Mouse (Mus musculus): ENCODE measurements around the gene Arfip2.
A peak's percentile ranks its signal among the peaks of the same experiment; 100 is the strongest.

The Arfip2 gene

DNA sequence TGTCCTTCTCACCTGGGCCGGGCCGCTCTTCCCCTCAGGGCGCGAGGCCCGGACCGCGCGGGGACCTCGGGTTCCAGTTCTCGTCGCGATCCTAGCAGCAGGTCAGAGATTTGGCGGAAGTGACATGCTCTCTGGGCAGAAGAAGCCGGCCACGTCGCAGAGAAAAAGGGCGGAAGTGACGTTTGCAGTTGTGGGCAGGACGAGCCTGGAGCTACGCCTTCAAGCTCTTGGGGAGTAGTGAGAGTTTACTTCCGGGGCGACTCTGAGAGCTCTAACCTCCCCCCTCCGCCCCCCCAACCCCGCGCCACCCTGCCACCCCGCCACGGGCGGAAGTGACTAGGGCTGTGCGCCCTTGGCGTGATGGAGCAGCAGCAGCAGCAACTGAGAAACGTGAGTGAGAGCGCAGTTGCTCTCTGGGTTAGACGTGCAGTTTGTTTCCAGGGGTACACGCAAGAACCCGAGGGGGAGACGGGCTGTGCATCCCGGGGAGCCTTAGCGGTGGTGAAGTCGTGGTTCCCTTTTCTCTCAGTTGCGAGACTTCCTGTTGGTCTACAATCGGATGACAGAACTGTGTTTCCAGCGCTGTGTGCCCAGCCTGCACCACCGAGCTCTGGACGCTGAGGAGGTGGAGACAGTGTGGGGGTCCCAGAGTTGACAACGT is at the start of gene Arfip2, which contains the start of gene Gm45799:
Gene Arfip2, minus strand, starts transcription at position 184 of the 661 bp plus-strand sequence.
Gene Gm45799, plus strand, starts transcription at position 320 of the 661 bp plus-strand sequence.
- peak; percentile 98 for DNase-seq (ENCODE audit: low read depth, low spot score)

DNA sequence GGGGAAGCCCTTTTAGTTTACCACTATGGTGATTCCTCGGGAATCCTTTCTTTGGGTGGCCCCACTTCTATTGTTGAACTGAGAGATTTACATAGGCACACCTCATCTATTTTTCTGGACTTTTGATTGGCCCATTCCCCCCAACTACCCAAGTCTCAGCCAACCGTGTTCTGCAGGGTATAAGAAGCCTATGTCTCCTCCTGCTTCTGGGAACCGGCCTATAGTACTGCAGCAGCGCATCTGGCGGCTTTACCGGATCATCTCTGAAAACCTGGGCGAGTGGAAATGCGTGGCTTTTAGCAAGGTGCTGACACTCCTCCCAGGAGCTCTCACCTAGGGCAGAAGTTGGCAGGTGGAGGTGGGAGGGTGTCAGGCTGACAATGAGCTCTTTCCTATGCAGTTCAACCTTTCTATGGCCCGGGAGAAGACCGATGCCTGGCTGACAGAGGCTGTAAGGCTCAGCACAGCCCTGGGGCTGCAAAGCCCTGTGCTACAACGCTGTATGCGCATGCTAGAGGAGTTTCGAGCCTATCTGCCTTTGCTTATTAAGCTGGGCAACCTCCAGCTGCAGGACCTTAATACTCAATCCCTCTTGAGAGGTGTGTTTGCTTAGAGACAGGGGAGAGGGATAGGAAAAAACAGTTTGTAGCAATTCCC is 45.5 kb upstream of the Arfip2 start:
- DNase-seq (ENCODE audit: low read depth, low spot score), result no peak

DNA sequence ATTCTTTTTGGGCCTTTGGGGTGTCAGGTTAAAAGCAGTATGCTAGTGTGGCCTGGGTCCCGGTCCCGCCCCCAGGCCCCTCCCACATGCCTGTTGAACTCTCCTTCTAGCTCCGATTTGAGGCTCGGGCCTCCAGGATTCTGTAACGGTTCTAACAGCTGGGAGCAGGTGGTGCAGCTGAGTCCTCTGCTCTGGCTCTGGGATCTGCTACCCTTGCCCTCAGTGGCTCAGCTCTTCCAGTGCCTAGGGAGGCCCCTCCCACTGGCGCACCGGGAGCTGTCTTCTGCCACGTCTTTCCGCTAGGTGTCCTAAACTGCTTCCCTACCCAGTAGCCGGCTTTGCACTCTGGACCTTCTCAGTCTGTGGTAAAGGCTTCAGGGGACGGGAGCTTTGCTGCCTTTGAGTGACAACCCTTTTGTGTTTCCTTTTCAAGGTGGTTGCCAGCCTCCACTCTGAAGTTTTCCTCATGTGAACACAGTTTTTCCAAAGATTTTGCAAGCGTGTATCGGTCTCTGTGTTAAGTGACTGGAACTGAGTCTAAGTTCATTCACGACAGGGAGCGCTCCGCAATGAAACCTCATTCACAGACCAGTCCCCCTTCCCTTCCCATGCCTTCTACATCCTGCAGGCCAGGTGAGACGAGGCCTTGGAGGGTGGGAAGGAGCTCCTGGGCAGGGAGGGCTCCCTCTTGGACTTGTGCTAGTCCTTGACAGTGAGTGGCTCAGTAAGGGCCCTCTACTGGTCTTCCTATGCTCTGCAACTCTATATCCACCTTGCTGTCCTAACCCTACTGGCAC is 10.6 kb upstream of the Arfip2 start, which contains the start of gene Dnhd1:
Gene Dnhd1, plus strand, starts transcription at position 189 of the 797 bp plus-strand sequence.
- DNase-seq (ENCODE audit: low read depth, low spot score), result peak; percentile 41

DNA sequence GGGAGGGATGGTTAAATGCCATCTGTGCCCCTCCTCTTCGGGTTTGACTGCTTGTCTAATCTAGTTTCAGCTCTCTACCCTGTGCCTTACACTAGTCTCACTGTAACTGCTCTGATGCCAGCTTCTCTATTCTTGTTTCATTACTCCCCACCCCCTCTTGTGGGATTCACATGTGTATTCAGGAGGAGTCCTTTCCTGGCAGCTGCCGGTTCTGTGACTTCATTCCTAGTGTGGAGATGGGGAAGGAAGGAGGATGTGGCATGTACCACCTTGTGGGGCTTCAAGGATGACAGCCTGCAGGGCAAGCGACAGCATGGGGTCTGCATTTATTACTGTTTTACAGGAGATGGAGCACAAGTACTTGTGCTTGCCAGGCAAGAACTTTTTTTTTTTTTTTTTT is 1.7 kb upstream of the Arfip2 start:
- no peak for DNase-seq (ENCODE audit: low read depth, low spot score)

DNA sequence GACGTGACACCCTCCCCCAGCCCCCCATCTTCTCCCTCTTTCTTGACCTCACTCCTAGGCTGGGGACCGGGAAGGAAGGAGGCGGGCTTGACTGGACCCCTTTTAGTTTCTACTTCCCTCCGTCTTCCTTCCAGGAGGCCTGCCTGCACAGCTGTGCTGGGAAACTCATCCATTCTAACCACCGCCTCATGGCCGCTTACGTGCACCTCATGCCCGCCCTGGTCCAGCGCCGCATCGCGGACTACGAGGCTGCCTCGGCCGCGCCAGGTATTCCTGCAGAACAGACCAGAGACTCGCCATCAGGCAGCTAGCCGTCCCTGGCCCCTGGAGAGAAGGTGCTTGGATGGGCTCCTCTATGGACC is 659 bp upstream of the Arfip2 start:
- no peak for DNase-seq (ENCODE audit: low read depth, low spot score)

DNA sequence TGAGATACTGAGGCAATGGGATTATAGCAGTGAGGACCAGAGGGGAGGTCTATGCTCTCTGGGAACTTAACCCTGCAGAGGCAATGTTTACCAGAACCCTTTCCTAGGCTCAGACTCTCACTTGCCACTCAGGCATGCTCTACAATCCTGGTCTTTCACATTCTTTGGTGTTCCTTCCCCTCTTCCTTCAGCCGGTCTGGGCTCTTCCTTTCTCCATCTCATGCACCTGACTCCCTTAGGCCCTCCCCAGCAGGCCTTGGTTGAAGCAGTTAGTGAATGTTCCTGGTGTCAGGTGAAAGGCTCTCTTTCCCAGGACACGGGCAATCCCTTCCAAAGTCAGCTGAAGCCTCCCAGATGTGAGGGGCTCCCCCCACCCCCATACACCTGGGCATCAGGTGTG is 460 bp downstream of the Arfip2 start, which contains the start of gene Timm10b:
Gene Timm10b, plus strand, starts transcription at position 301 of the 400 bp plus-strand sequence.
- DNase-seq (ENCODE audit: low read depth, low spot score), result no peak

DNA sequence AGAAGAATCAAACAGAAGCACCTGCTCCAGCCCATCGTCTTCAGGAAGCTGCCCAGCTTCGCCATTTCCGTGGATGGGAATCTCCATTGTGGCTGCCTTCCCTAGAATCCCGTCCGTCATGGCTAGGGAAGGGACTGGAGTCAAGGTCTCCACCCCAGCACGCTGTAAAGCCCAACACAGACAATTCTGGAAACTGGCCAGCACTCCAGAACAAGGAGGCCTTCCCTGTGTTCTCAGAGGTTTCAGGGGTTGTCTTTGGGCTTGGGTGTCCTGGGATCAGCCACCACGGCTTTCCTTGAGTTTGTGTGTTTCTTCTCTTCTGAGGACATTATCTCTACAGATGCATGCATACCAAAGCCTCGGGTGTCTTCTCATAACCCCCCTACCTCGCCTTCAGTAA is 912 bp downstream of the Arfip2 start:
- no peak for DNase-seq (ENCODE audit: low read depth, low spot score)

DNA sequence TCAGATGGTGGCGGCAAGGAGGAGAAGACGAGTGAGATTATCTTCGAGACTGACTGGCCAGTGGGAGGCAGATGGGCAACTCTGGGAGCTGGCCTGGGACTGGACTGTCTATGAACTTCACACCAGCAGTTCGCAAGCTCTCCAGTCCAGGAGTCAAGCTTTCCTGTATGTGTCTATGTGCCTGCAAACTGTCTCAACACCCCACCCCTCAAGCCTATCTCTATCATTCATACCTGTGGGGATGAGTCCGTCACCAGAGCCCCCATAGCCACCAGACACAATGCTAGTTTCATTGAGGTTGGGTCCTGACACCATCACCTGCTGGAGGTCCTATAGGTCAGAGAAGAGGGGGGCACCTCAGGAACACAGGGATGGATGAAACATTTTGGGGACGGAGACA is 1.4 kb downstream of the Arfip2 start:
- DNase-seq (ENCODE audit: low read depth, low spot score), result no peak

DNA sequence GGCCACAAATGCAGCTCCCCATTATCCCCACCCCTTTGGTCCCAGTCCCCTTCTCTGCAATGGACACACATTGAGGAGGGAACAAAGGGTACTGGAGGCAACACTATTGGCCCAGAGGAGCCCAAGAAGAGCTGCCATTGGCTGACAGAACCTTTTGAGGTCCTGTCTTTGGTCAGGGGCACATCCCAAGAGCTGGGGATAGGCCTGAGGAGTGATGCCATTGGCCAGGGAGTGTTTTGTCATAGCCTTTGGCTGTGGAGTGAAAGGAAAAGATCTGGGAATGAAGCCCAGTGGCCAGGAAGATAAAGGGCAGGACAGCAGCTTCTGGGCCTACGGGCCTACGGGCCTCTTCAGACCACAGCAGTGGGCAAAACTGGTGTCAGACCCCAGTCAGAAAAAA is 4.5 kb downstream of the Arfip2 start:
- DNase-seq (ENCODE audit: low read depth, low spot score), result no peak

DNA sequence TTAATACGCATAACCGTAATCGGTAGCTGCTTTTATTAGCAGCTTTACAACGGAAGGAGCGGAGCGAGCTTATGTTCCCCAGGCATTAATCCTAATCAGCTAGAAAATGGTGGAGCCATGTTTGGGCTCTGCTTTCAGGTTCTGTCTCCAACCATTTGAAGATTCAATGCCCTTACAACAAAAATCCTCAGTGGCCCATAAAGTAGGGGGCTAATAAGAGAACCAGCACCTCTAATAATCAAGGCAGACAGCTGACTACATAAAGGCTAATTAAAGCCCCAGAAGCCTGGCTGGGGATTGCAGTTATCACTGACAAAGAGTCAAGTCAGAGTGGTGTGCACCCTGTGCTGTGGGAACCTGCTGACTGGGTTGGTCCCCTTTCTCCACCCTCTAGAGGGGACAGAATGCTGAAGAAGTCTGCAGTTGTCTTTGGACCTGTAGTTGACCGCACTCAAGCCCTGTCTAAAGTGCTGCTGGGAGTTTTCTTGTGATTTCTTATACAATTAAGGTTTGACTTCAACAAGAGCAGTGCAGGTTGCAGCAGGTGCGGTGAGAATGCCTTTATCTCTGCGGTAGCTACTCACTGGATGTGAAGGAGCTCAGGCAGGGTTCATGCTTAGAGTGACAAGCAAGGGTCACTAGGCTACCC is 5.8 kb downstream of the Arfip2 start:
- DNase-seq (ENCODE audit: low read depth, low spot score), result no peak

DNA sequence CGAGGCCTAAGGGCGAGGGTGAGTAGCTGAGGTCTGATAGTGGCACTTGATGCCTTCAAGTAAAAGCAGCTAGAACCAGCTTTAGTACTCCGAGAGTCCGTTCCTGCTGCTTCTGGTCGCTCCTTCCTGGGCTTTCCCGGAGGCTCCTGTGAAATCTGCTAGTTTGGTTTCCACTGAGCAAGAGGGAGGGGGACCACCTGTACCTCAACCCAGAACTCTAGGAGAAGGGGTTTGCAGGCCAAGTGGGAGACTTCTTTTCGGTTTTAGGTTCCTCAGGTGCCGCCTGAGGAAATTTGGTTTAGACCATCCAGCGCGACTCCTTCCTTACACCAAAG is 6.4 kb downstream of the Arfip2 start:
- DNase-seq (ENCODE audit: low read depth, low spot score), result no peak

DNA sequence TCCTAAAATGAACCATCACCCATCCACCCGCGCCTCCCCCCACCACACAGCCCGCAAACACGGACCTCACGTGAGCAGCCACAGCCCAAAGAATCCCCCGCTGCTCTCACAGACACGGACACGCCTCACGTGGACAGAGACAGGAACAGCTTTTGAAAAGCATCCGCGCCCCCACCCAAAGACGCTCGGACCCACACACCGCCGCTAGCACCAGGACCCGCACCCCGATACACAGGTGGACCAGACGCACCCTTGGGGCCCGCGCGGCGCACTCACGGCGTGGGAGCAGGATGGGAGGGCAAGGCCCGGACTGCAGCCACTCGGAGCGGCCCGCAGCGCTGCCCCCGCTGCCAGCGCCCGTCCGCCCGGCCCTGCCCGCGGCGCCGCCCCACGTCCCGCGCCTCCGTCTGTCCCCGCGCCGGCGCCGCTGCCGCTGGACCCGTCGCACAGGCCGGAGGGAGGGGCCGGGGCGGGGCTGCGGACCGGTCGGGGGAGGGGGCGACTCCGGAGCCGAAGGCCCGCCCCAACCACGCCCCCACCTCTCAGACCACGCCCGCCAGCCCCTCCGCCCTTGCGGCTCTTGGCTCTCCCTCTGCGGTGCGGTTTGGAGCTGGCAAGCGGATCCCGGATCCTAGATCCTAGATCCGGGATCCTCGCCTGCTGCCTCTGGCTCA is 7.0 kb downstream of the Arfip2 start, which contains the start of gene Trim3:
Gene Trim3, minus strand, starts transcription at position 445 of the 674 bp plus-strand sequence.
- DNase-seq (ENCODE audit: low read depth, low spot score), result peak; percentile 78

DNA sequence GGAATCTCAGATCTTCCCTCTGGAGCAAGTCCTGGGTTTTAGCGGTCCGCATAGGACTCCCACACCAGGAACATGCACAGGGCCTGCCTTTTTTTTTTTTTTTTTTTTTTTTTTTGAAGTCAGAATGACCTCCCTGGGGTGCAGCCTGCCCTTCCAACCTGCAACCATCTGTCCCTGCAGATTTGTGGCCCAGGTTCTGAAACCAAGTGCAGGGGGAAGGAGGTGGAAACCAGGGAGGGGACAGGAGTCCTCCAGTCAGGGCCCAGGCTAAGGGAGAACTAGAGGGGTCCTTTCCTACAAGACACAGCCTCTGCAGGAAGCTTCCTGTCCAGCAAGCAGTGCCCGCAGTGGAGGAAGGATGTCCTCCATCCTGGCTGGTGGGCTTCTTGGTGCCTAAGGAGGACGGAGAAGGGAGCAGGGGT is 7.7 kb downstream of the Arfip2 start:
- DNase-seq (ENCODE audit: low read depth, low spot score), result no peak

DNA sequence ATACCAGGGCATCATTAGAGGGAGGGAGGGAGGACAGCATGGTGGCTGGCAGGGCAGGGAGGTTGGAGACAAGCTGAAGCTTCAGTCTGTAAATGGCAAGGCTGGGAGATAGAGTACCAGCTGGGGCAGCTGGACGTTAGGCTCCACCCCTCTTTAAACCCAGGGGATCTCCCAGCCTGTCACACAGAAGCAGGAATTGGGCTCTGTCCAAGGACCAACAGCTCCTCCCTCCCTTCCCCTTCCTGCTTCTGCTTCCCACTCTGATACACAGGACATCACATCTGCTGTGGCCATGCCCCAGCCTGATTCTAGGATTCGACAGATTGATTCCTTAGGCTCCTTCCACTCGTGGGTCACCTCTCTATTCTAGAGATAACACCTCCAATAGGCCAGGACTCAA is 11.6 kb downstream of the Arfip2 start:
- DNase-seq (ENCODE audit: low read depth, low spot score), result peak; percentile 42

DNA sequence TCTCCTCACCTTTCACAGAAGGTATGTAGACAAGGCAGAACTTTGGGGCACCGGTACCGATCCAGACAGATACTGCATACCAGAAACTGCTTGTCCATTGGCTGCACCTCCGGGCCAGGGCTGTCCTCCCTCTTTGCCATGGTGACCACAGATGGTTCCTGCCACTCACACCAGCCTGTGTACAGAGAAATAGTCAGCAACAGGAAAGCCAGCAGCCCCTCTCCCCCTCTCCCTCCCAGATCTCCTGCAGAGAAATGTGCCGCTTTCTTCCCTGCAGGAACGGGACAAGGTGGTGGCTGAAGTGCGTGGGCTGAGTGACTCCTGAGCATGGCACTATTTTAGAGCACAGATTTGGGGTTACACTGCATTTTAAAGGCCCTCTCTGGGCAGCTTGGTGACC is 14.8 kb downstream of the Arfip2 start:
- DNase-seq (ENCODE audit: low read depth, low spot score), result no peak

DNA sequence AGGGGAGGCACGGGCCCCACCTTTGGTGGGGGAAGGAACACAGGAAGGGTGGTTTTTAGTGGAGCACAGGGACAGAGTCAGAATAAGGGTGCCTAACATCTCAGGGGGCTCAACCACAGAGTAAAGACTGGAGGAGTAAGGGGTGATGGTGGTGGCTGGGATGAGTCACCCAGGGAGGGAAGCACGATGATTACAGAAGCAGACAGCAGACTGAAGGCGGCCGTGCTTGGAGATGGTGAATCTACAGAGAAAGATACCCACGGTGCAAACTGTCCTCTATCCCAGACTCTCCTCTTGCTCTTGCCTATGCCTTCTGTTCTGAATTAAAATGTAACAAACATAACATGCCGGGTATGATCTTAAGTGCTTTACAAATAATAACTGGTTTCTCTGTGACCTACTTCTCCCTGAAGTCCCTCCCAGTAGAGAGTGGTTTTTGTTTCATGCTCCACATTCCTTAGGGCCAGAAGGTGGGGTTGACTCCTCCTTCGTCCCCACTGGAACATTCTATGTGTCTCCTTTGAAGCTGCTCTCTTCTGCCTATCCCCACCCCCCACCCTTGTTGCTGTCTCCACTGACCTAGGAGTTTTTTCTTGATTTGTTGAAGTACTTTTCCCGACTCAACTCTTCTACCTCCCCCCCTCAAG is 18.4 kb downstream of the Arfip2 start:
- no peak for DNase-seq (ENCODE audit: low read depth, low spot score)

DNA sequence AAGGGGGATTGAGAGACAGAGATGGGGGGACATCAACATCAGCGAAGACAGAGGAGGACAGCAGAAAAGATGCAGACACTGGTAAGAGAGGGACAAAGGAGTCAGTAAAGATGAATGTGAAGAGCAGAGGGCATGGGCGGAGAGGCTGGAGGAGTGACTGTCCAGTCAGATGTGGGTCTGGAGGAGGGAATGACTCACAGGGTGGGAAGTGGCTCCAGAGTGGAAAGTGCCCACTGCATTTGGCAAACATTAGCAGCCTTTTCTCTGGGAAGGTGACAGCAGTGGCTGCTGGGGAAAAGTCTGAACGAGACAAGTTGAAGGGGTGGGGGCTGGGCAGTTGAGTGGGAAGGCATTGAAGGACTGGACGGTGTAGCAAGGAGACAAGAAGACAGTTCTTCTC is 19.2 kb downstream of the Arfip2 start:
- DNase-seq (ENCODE audit: low read depth, low spot score), result no peak

DNA sequence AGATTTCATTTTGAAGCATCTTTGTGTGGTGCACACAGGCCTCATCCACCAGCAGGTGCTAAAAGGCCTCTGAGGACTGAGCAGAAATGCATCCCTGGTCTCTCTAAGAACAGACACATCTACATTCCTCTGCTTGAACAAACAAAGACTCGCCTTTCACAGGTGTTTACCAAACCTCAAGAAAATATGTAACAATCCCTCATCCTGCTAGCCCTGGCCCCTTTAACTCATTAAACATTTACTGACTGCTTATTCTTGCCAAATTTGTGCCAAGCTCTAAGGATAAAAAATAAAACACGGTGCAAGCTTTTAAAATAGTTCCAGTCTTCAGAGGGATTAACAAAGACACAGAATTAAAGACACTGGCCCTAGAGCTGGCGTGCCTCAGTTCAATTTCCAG is 20.5 kb downstream of the Arfip2 start:
- no peak for DNase-seq (ENCODE audit: low read depth, low spot score)

DNA sequence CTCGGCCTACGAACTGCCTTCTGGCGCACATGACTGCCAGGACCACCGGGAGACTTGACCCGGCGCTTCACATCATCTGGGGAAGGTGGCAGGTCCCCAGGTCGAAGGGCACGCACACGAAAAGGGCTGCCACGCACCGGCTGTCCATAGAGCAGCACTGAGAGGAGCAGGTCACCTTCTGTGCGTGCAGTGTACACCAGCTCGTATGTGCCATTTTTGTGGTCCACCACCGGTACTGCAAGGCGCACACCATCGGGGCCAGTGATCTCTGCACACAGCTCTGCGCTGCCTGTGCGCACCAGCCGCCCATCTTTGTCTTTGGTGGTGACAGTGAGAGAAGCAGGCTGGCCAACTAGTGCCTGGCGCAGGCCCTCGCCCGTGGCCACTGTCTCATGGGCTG is 22.4 kb downstream of the Arfip2 start:
- DNase-seq (ENCODE audit: low read depth, low spot score), result no peak

DNA sequence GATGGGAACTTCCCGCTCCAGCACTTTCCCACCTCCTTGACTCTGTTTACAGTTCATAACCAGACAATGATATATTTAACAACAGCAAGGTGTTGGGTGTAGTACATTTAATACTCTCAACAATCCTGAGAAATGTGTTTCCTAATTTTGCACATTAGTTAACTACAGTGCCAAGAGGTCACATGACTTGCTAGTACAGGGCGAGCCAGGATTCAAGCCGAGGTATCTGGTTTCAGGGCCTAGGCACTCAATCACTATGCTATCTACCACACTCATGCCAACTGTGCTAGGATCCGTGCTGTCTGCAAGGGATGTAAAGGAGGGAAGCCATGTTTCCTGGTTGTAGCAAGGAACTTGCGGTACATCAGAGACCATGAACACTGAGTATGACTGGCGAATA is 23.7 kb downstream of the Arfip2 start:
- no peak for DNase-seq (ENCODE audit: low read depth, low spot score)

DNA sequence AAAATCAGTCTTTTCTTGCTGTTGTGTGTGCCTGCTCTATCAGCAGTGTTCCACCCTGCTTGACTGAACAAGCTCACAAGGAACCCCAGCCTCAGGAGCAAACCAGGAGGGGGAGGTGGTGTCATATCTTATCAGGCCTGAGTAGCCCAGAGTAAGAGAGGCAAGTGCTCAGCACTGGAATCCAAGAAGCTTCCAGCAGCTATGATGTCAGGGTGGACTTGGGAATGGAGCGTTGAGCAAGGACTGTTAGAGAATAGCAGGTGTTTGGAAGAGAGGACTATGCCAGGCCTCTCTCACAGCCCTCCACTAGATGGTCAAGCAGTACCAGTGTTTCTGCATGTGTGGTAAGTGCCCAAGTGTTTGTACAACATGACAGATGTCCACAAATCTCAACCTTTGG is 24.5 kb downstream of the Arfip2 start:
- DNase-seq (ENCODE audit: low read depth, low spot score), result no peak
